Mouse (Mus musculus) left cerebral cortex, postnatal 25 days (tissue): Measurements from ENCODE around the gene Dctpp1. TPM values are rescaled to one million over a fixed set of nuclear protein-coding genes. Genes with fewer than 3 reads are reported as not detected.
"Not testable (repeated sequence)": the region's sequence is repeated elsewhere in the genome, so short reads cannot be mapped to it uniquely, and the experiment has no call there.

Source experiments
- DNase-seq, 2 experiments: peaks; one replicate each; pipeline ENCODE4 v3.0.0; 2022; ENCODE audit warnings: low spot score in 2 of 2, mixed read lengths in 1 of 2
- intact Hi-C: fragments of 180-260 bp; cut with DNase I; formaldehyde crosslinking; loops from one replicate; pipeline ENCODE4 v1.15.1; 2025
- total RNA-seq, 2 experiments: library from RNA; stranded (reverse); gene quantifications; 2 replicates each; pipeline ENCODE4 v1.2.3; 2021

Dctpp1 gene
- total RNA-seq, 2 experiments from 2014 or later: 30.6 to 31.0 TPM

- intact Hi-C loops: no loop called here
- no peak for DNase-seq
These were observed 12.1 kb upstream of the Dctpp1 start for GRCm38 (mm10) chr7:127272566-127272965.

- intact Hi-C loops: no loop called here
- no peak for DNase-seq
These were observed 10.6 kb upstream of the Dctpp1 start for GRCm38 (mm10) chr7:127271093-127271492.

DNA sequence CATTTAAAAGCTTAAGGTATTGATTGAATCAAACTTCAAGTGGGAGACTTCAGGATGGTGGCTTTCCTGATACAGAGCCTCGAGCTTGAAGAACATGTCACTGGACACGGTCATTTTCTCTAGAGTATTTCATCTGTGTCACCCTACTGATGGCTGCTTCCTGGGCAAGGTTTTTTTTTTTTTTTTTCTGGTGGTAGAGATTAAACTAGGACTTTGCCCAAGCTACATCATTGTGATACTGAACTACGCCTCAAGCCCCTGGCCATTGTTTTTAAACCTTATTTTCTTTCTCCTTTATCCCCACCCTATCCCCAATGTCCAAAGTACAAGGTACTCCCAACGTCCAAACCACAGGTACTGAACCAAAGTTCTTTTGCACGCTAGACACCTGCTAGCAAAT lies 10.2 kb upstream of the Dctpp1 start:
- intact Hi-C loops: no loop called here
- no peak for DNase-seq

GRCm38 (mm10) chr7:127270256-127270655 lies 9.7 kb upstream of the Dctpp1 start:
- intact Hi-C loops: no loop called here
- DNase-seq: no peak

GRCm38 (mm10) chr7:127263526-127263925 lies 3.0 kb upstream of the Dctpp1 start:
- intact Hi-C loops: loop anchor here (2.0 kb wide), 1 partner anchor 77 kb away; no protein-coding TSS in a partner anchor
- DNase-seq: no peak

GRCm38 (mm10) chr7:127262218-127262961 lies 1.9 kb upstream of the Dctpp1 start:
- intact Hi-C loops: loop anchor here (2.0 kb wide), 1 partner anchor 78 kb away; no protein-coding TSS in a partner anchor
- no peak for DNase-seq

GRCm38 (mm10) chr7:127259186-127259905 lies 1.2 kb downstream of the Dctpp1 start:
- peak in 1 of 2 experiments; percentile 69 for DNase-seq
- intact Hi-C loops: no loop called here

DNA sequence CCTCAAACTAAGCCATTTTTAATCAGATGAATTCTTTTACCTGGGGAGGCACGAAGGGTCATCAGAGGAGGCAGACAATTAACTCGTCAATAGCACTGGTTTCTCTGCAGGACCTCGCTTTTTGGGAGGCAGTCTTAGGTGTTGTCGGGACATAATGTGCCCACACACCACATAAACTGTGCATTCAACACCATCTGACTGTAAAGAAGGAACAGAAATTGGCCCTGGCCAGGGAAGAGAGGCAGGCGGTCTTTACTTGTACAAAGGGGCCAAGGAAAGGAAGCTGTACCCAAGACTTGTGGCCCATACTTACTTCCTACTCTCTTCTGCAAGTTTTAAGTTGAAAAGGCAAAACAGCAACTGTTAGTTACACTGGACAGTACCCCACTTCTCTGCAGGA lies 4.0 kb downstream of the Dctpp1 start:
- no peak for DNase-seq
- intact Hi-C loops: no loop called here

DNA sequence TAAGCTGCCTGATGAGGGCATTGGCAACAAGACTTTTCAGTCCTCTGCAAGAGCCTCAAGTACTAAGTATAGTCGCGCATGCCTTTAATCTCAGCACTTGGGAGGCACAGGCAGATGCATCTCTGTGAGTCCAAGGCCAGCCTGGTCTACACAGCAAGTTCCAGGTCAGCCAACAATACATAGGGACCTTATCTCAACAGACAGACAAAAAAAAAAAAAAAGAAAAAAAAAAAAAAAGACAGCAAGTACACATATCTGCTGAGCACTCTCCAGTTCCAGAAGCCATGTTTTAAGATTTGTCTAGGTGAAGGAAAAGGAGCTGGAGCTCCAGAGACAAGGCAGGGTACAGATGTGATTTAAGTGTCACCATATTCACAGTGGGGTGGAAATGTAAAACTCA lies 4.5 kb downstream of the Dctpp1 start:
- DNase-seq: no peak
- intact Hi-C loops: no loop called here

DNA sequence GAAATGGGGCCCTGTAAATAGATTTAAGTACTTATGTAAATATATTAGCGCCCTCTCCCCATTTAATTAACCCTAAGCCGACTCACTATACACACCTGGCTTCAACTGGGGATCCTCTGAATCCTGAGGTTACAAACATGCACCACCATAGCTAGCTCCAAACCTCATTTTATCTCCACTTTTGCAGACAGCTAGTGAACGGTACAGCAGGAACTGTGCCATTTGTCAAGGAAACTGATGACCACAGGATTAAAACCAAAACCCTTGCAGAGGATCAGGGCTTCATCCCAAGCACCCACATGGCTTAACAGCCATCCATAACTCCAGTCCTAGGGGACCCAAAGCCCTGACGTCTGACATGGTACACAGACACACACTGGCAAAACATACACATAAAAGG lies 5.5 kb downstream of the Dctpp1 start:
- no peak for DNase-seq
- intact Hi-C loops: no loop called here

GRCm38 (mm10) chr7:127253821-127254769 lies 6.4 kb downstream of the Dctpp1 start:
- peak; percentile 95 to 97 for DNase-seq
- intact Hi-C loops: no loop called here

GRCm38 (mm10) chr7:127253341-127253740 lies 7.2 kb downstream of the Dctpp1 start:
- intact Hi-C loops: no loop called here

GRCm38 (mm10) chr7:127252414-127252813 lies 8.1 kb downstream of the Dctpp1 start:
- intact Hi-C loops: no loop called here

More at GRCm38 (mm10) chr7:127253341-127253740, 7.2 kb downstream of the Dctpp1 start:
- DNase-seq: no peak

DNA sequence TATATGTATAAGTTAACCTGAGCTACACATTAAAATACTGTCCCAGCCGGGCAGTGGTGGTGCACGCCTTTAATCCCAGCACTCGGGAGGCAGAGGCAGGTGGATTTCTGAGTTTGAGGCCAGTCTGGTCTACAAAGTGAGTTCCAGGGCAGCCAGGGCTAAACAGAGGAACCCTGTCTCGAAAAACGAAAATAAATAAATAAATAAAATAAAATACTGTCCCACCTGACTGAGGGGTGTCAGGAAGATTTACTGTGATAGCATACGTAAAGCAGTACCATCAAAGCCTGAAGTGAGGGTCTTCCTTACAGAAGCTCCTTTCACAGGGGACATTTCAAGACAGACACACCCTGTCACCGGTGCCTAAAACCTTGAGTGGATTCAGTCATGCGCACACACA lies 10.0 kb downstream of the Dctpp1 start:
- DNase-seq, intact Hi-C loops: not testable (repeated sequence)

More at GRCm38 (mm10) chr7:127252414-127252813, 8.1 kb downstream of the Dctpp1 start:
- DNase-seq: peak in 1 of 2 experiments; percentile 37

DNA sequence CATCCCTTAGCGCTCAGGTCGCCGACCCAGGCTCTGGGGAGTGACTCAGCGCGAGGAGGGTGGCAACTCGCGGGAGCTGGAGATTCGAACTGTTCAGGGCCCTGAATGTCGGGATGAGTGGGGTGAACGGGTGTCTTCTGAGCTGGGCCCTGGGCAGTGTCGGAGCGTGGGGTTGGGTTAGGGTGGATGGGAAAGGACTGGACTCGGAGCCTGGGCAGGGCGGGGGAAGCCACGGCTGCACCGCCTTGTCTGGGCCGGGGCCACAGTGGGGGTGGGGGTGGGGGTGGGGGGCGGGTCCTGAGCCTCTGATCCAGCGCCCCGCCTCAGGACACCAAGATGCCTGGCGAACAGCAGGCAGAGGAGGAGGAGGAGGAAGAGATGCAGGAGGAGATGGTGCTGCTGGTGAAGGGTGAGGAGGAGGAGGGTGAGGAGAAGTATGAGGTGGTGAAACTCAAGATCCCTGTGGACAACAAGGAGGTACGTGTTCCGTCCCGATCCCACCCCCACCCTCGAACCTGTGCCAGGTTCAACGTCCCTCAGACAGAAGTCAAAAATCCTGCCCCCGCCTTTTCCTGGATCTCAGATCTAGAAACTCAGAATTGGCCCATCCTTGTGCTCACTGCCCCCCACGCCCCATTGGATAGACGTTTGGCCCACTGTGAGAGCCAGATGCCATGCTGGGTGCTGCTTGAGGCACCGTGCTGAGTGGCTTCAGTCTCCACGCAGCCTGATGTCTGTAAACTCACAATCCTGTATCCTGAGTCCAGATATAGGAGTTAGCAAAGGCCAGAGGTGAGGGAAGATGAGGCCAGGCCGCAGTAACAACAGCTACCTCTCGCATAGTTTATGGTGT lies 15.6 kb downstream of the Dctpp1 start:
- no peak for DNase-seq
- intact Hi-C loops: no loop called here

DNA sequence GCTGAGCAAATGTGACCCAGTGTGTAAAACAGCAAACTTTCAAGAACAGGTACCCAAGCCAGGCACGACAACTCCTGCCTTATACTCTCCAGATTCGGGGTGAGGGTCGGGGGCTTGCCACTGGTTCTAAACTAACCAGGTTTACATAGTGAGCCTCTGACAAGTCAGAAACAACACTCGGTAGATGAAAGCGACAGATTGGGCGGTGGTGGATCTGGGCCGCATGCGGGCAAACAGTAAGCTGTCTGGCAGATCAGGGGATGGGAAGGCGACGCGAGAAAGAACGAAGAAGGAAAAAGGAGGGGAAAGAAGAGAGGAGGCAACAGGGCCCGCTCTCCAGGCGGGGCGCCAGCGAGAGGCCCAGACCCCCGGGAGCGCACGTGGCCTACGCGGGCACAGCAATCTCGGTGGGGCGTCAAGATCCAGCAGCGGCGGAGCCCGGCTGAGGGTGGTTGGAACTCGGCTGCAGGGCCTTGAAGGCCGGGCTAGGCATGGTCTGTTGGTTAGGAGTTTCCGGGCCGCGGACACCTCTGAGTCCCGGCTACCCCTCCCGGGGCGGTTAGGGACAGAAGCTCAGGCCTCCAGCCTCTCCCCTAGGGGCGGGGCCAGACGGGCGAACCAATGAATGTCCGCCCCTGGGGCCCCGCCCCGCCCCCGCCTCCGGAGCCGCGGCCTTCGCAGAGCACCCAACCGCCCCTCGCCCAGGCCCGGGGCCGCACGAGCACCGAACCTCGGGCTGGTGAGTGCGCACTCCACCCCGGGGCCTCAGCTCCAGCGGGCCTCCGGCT lies 16.4 kb downstream of the Dctpp1 start, which contains the start of gene Zfp771:
TSS of gene Zfp771 (plus strand) at position 405 of the 788 bp plus-strand sequence.
- intact Hi-C loops: no loop called here
- peak; percentile 94 to 95 for DNase-seq

GRCm38 (mm10) chr7:127243361-127243867 lies 17.1 kb downstream of the Dctpp1 start:
- DNase-seq: no peak
- intact Hi-C loops: no loop called here

GRCm38 (mm10) chr7:127234777-127235176 lies 25.7 kb downstream of the Dctpp1 start:
- DNase-seq: no peak
- intact Hi-C loops: no loop called here
